Mouse (Mus musculus) liver, embryonic 11.5 days (tissue): ENCODE measurements at regions not wholly inside any gene's neighbourhood (a gene's known extent, or its start where the extent isn't known, plus 50 kb on each side); places are given as distances from the start of the nearest gene placed in this dataset.

Experiments used
- ATAC-seq: fragments of 200-750 bp; cut with Nextera tagmentation; replicated peaks from 2 replicates; pipeline ENCODE4 v1.8.0; 2017; ENCODE audit warnings: moderate number of reproducible peaks, mild to moderate bottlenecking, moderate TSS enrichment, moderate library complexity; ENCODE audit not compliant: low FRiP score
- DNase-seq: peaks from one replicate; pipeline ENCODE4 v3.0.0-alpha.2; 2017; ENCODE audit warnings: low spot score
- H3K27ac ChIP-seq: fragments of 300-500 bp; sonication (generic); 2 replicates; pipeline ENCODE4 v1.5.1; 2014; ENCODE audit warnings: mild to moderate bottlenecking, low read depth, low read length, control low read depth
- H3K27me3 ChIP-seq: fragments of 300-500 bp; sonication (generic); replicated peaks from 2 replicates; pipeline ENCODE4 v1.6.1; 2014; ENCODE audit warnings: low read length, mixed read lengths; ENCODE audit not compliant: control insufficient read depth, insufficient read depth
- H3K36me3 ChIP-seq: fragments of 300-500 bp; sonication (generic); 2 replicates; pipeline ENCODE4 v1.6.1; 2014; ENCODE audit warnings: mild to moderate bottlenecking, low read length, moderate library complexity, mixed read lengths; ENCODE audit not compliant: control insufficient read depth, insufficient read depth
- H3K4me1 ChIP-seq: fragments of 300-500 bp; sonication (generic); replicated peaks from 2 replicates; pipeline ENCODE4 v1.6.1; 2014; ENCODE audit warnings: low read length, mixed read lengths; ENCODE audit not compliant: control insufficient read depth, insufficient read depth
- H3K4me2 ChIP-seq: fragments of 300-500 bp; sonication (generic); 2 replicates; pipeline ENCODE4 v1.6.1; 2014; ENCODE audit warnings: mild to moderate bottlenecking, control low read depth, moderate library complexity
- H3K4me3 ChIP-seq: fragments of 300-500 bp; sonication (generic); 2 replicates; pipeline ENCODE4 v1.5.1; 2014; ENCODE audit warnings: low read depth, low read length, control low read depth
- H3K9ac ChIP-seq: fragments of 300-500 bp; sonication (generic); 2 replicates; pipeline ENCODE4 v1.6.1; 2014; ENCODE audit warnings: low read depth, low read length, control low read depth
- H3K9me3 ChIP-seq: fragments of 300-500 bp; sonication (generic); 2 replicates; pipeline ENCODE4 v1.6.1; 2016; ENCODE audit warnings: low read length, inconsistent platforms, mixed read lengths; ENCODE audit not compliant: control insufficient read depth
- WGBS: fragments of 180-500 bp; shearing (Covaris S2); extraction: QIAGEN DNeasy Blood & Tissue Kit; methylation state at CpG from one replicate; pipeline ENCODE4 v1.1.7; 2014; 5-methylcytosine and 5-hydroxymethylcytosine counted together

- ATAC-seq (no peak), DNase-seq (no peak)
- no peaks in the 10 kb centered on the region for H3K36me3 ChIP-seq
- H3K27me3 ChIP-seq: no peaks in the 10 kb centered on the region
- H3K27ac ChIP-seq: no peak overlapping the region
- WGBS: 78% methylated on average over 7 of the region's 7 CpGs
- no peaks in the 10 kb centered on the region for H3K4me1 ChIP-seq
- H3K9ac ChIP-seq: no peak overlapping the region
- no peak overlapping the region for H3K4me2 ChIP-seq
- no peak overlapping the region for H3K4me3 ChIP-seq
- no peaks in the 10 kb centered on the region for H3K9me3 ChIP-seq
Measured at GRCm38 (mm10) chr10:23413794-23414518, 63.4 kb upstream of the Eya4 start.

DNA sequence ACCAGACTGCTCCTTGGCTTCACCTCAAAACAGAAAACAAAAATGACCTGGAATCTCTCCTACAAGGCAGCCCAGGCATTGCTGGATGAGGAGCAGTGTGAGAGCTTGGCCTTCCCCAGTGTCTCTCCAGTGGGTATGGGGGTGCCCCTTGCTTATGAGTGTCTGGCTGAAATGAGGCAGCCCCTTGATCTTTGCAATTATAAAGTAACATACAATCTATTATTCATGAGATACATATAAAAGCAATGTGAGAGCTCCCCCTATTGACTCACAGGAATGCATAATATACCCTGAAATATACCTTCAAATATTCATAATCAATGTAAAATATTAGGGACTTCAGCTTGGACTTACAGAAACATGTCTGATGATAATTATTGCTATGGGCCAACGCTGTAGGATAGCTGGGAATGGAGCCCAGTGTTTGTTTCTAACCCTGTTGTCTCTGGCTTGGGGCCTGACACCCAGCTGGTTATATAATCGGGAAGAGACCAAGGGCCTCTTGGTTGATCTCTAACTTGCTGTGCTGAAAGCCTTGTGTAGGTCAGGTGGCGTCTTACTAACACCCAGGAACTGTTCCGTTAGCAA lies 52.9 kb upstream of the Eya4 start:
- Histone ChIP-seq H3K4me1 (no peaks in the 10 kb centered on the region), H3K36me3 (no peaks in the 10 kb centered on the region), H3K27me3 (no peaks in the 10 kb centered on the region), H3K27ac (no peak overlapping the region), H3K9me3 (no peaks in the 10 kb centered on the region), H3K4me2 (no peak overlapping the region), H3K4me3 (no peak overlapping the region), H3K9ac (no peak overlapping the region)
- DNase-seq: no peak
- ATAC-seq: no peak
- 70% methylated on average over 4 of the region's 4 CpGs for WGBS
